Mouse (Mus musculus) hindbrain, embryonic 12.5 days (tissue): Measurements from ENCODE around the gene Utp4. TPM values are rescaled to one million over a fixed set of nuclear protein-coding genes. Genes with fewer than 3 reads are reported as not detected.

Experiments used
- ATAC-seq: fragments of 200-750 bp; cut with Nextera tagmentation; 2 replicates; pipeline ENCODE4 v1.8.0; 2017; ENCODE audit warnings: moderate TSS enrichment; ENCODE audit not compliant: low FRiP score
- H3K27ac ChIP-seq: fragments of 300-500 bp; sonication (generic); 2 replicates; pipeline ENCODE4 v1.5.1; 2016; ENCODE audit warnings: mild to moderate bottlenecking
- H3K27me3 ChIP-seq: fragments of 300-500 bp; sonication (generic); 2 replicates; pipeline ENCODE4 v1.6.1; 2016; ENCODE audit warnings: mild to moderate bottlenecking
- H3K36me3 ChIP-seq: fragments of 300-500 bp; sonication (generic); 2 replicates; pipeline ENCODE4 v1.6.1; 2016; ENCODE audit warnings: mild to moderate bottlenecking
- H3K4me1 ChIP-seq: fragments of 300-500 bp; sonication (generic); 2 replicates; pipeline ENCODE4 v1.6.1; 2016
- H3K4me2 ChIP-seq: fragments of 300-500 bp; sonication (generic); replicated peaks from 2 replicates; pipeline ENCODE4 v1.6.1; 2016; ENCODE audit warnings: mild to moderate bottlenecking
- H3K4me3 ChIP-seq: fragments of 300-500 bp; sonication (generic); 2 replicates; pipeline ENCODE4 v1.5.1; 2016; ENCODE audit warnings: mild to moderate bottlenecking
- H3K9ac ChIP-seq: fragments of 300-500 bp; sonication (generic); 2 replicates; pipeline ENCODE4 v1.6.1; 2016; ENCODE audit warnings: mild to moderate bottlenecking, moderate library complexity
- H3K9me3 ChIP-seq: fragments of 300-500 bp; sonication (generic); replicated peaks from 2 replicates; pipeline ENCODE4 v1.6.1; 2016; ENCODE audit warnings: mild to moderate bottlenecking
- WGBS: fragments of 180-500 bp; shearing (Covaris S2); methylation state at CpG from one replicate; pipeline ENCODE4 v1.1.7; 2016; 5-methylcytosine and 5-hydroxymethylcytosine counted together
- polyA plus RNA-seq: library from polyadenylated mRNA; unstranded; fragments of >200 nt; fragmentation: Nextera tagmentation; extraction: Ambion mirVana; gene quantifications from 2 replicates; pipeline ENCODE4 v1.2.1, GENCODE M21; 2016

The Utp4 gene
- polyA plus RNA-seq, 1 experiment from 2014 or later, result 49.0 TPM

GRCm38 (mm10) chr8:106933506-106934143, 40.2 kb downstream of the Utp4 start:
- no peaks in the 10 kb centered on the region for H3K9me3 ChIP-seq
- H3K4me3 ChIP-seq, result no peak overlapping the region
- no peak overlapping the region for H3K27ac ChIP-seq
- no peak for ATAC-seq
- H3K4me1 ChIP-seq, result peaks cover 24% of the 10 kb centered on the region
- H3K27me3 ChIP-seq, result peaks cover 12% of the 10 kb centered on the region
- no peak overlapping the region for H3K9ac ChIP-seq
- WGBS, result 84% methylated on average over 4 of the region's 4 CpGs
- no peaks in the 10 kb centered on the region for H3K36me3 ChIP-seq
- no peak overlapping the region for H3K4me2 ChIP-seq

DNA sequence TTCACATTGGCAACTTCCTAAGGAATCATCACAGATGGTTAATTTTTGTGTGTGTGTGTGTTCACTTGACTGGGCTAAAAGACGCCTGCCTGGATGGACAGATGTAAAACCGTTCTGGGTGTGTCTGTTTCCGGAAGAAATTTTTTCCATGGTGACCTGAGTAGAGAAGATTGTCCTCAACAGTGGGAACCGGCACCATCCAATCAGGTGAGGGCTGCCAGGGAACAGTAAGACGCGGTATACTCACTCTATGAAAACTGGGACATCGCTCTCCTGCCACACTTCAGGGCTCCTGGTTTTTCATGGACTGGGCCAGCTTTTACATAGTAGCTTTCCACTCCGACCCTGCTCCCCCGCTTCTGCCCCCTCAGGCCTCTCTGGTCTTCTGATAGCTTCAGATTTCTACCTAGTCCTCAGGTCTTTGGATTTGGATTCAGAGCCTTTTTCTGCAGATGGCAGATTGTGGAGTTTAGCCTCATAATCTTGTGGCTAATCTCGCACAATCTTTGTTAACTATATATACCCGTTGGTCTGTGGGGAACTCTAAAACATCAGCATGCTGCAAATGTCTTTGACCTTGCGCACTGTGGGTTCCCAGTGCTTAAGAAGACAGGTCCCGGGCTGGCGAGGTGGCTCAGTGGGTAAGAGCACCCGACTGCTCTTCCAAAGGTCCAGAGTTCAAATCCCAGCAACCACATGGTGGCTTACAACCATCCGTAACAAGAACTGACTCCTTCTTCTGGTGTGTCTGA, 41.0 kb downstream of the Utp4 start:
- no peaks in the 10 kb centered on the region for H3K9me3 ChIP-seq
- no peaks in the 10 kb centered on the region for H3K36me3 ChIP-seq
- no peak overlapping the region for H3K4me3 ChIP-seq
- 76% methylated on average over 15 of the region's 16 CpGs for WGBS
- H3K4me2 ChIP-seq, result no peak overlapping the region
- peaks cover 12% of the 10 kb centered on the region for H3K27me3 ChIP-seq
- no peak overlapping the region for H3K9ac ChIP-seq
- peaks cover 24% of the 10 kb centered on the region for H3K4me1 ChIP-seq
- ATAC-seq, result no peak
- no peak overlapping the region for H3K27ac ChIP-seq

GRCm38 (mm10) chr8:106935324-106935869, 42.0 kb downstream of the Utp4 start, which contains the start of gene Sntb2:
TSS of gene Sntb2 (plus strand) at chr8:106935750.
- Histone ChIP-seq H3K36me3 (no peaks in the 10 kb centered on the region), H3K27me3 (peaks cover 12% of the 10 kb centered on the region), H3K27ac (peak within 1 kb of the TSS; percentile 93), H3K4me1 (peaks cover 27% of the 10 kb centered on the region), H3K4me2 (peak within 1 kb of the TSS; percentile 85), H3K9ac (peak within 1 kb of the TSS; percentile 93), H3K9me3 (no peaks in the 10 kb centered on the region), H3K4me3 (peak within 1 kb of the TSS; percentile 91)
- peak; percentile 90 for ATAC-seq
- WGBS, result under 1% methylated on average over 40 of the region's 41 CpGs

- peaks cover 12% of the 10 kb centered on the region for H3K27me3 ChIP-seq
- peak overlapping the region; percentile 91 for H3K4me3 ChIP-seq
- H3K4me2 ChIP-seq, result peak overlapping the region; percentile 85
- H3K9ac ChIP-seq, result peak overlapping the region; percentile 93
- ATAC-seq, result peak; percentile 84
- H3K4me1 ChIP-seq, result peaks cover 27% of the 10 kb centered on the region
- no peaks in the 10 kb centered on the region for H3K36me3 ChIP-seq
- H3K27ac ChIP-seq, result peak overlapping the region; percentile 93
- WGBS, result under 1% methylated on average over 50 of the region's 76 CpGs
- H3K9me3 ChIP-seq, result no peaks in the 10 kb centered on the region
These were observed 42.6 kb downstream of the Utp4 start for GRCm38 (mm10) chr8:106935899-106936477.

- Histone ChIP-seq H3K9me3 (no peaks in the 10 kb centered on the region), H3K4me3 (peak overlapping the region; percentile 91), H3K27me3 (peaks cover 12% of the 10 kb centered on the region), H3K9ac (peak overlapping the region; percentile 93), H3K36me3 (no peaks in the 10 kb centered on the region), H3K4me1 (peaks cover 27% of the 10 kb centered on the region), H3K4me2 (peak overlapping the region; percentile 85), H3K27ac (peak overlapping the region; percentile 93)
- ATAC-seq, result no peak; the same call in 1 of the 2 replicates
- WGBS, result 2% methylated on average over 26 of the region's 26 CpGs
These were observed 43.1 kb downstream of the Utp4 start for GRCm38 (mm10) chr8:106936478-106937051.

GRCm38 (mm10) chr8:106937081-106937800, 43.8 kb downstream of the Utp4 start:
- 43% methylated on average over 14 of the region's 14 CpGs for WGBS
- H3K4me3 ChIP-seq, result peak overlapping the region; percentile 91
- no peaks in the 10 kb centered on the region for H3K36me3 ChIP-seq
- peak overlapping the region; percentile 85 for H3K4me2 ChIP-seq
- H3K9me3 ChIP-seq, result no peaks in the 10 kb centered on the region
- no peak for ATAC-seq
- H3K9ac ChIP-seq, result peak overlapping the region; percentile 93
- peaks cover 26% of the 10 kb centered on the region for H3K4me1 ChIP-seq
- peaks cover 8% of the 10 kb centered on the region for H3K27me3 ChIP-seq
- no peak overlapping the region for H3K27ac ChIP-seq

- no peak overlapping the region for H3K4me2 ChIP-seq
- H3K9ac ChIP-seq, result no peak overlapping the region
- ATAC-seq, result no peak
- peaks cover 21% of the 10 kb centered on the region for H3K4me1 ChIP-seq
- H3K36me3 ChIP-seq, result no peaks in the 10 kb centered on the region
- no peaks in the 10 kb centered on the region for H3K9me3 ChIP-seq
- H3K27ac ChIP-seq, result no peak overlapping the region
- H3K27me3 ChIP-seq, result no peaks in the 10 kb centered on the region
- no peak overlapping the region for H3K4me3 ChIP-seq
- 86% methylated on average over 3 of the region's 3 CpGs for WGBS
These were observed 48.4 kb downstream of the Utp4 start for GRCm38 (mm10) chr8:106941806-106942205.

DNA sequence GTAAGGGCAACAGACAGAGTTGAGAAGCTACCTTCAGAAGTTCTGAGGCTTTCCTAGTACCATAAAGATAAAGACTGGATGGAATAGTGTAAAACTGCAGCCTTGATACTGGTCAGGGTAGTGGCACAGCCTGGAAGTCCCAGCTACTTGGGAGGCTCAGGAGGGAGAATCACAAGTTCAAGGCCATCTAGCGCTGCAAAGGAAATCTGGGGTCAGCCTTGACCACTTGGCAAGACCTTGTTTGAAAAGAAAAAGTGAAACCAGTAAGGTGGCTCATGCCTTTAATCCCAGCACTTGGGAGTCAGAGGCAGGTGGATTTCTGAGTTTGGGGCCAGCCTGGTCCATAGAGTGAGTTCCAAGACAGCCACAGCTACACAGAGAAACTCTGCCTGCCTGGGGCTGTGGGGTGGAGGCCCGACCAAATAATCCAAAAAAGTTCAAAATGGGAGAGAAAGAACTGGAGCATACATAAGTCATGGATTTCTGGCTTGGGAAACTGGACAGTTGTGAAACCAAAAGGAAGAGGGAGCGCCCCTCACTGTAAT, 50.5 kb downstream of the Utp4 start:
- no peak for ATAC-seq
- 90% methylated on average over 3 of the region's 3 CpGs for WGBS

DNA sequence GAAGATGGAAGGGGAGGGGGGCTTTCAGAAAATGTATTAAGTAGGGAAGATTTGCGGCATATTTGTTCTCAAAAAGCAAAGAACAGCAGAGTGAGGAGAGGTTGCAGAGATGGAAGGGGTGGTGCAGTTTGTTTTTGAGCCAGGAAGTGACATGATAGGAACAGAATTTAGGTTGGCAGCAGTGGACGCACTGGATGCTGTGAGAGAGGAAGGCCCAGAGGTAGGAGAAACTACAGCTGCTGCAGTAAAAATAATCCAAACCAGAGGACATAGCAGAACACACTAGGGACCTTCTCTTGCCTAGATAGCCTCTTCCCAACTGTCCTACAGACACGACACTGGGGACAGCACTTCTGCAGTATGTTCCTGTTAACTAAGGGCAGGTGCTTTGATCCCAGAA, 51.3 kb downstream of the Utp4 start:
- no peaks in the 10 kb centered on the region for H3K27me3 ChIP-seq
- no peak overlapping the region for H3K4me3 ChIP-seq
- no peak overlapping the region for H3K27ac ChIP-seq
- H3K4me2 ChIP-seq, result no peak overlapping the region
- no peaks in the 10 kb centered on the region for H3K36me3 ChIP-seq
- peaks cover 3% of the 10 kb centered on the region; the same call in 1 of the 2 replicates for H3K4me1 ChIP-seq
- no peak overlapping the region for H3K9ac ChIP-seq
- ATAC-seq, result no peak
- H3K9me3 ChIP-seq, result no peaks in the 10 kb centered on the region
- 68% methylated on average over 3 of the region's 3 CpGs for WGBS

More for the DNA sequence above, 50.5 kb downstream of the Utp4 start:
- no peak overlapping the region for H3K27ac ChIP-seq
- H3K36me3 ChIP-seq, result no peaks in the 10 kb centered on the region
- H3K9me3 ChIP-seq, result no peaks in the 10 kb centered on the region
- no peaks in the 10 kb centered on the region for H3K27me3 ChIP-seq
- peaks cover 7% of the 10 kb centered on the region; the same call in 1 of the 2 replicates for H3K4me1 ChIP-seq
- no peak overlapping the region for H3K4me3 ChIP-seq
- no peak overlapping the region for H3K4me2 ChIP-seq
- no peak overlapping the region for H3K9ac ChIP-seq

- WGBS, result 81% methylated on average over 3 of the region's 3 CpGs
- Histone ChIP-seq H3K4me3 (no peak overlapping the region), H3K27ac (no peak overlapping the region), H3K4me2 (no peak overlapping the region), H3K27me3 (no peaks in the 10 kb centered on the region), H3K9me3 (no peaks in the 10 kb centered on the region), H3K36me3 (no peaks in the 10 kb centered on the region), H3K4me1 (peaks cover 3% of the 10 kb centered on the region; the same call in 1 of the 2 replicates), H3K9ac (no peak overlapping the region)
- ATAC-seq, result no peak
These were observed 55.3 kb downstream of the Utp4 start for GRCm38 (mm10) chr8:106948678-106949243.

DNA sequence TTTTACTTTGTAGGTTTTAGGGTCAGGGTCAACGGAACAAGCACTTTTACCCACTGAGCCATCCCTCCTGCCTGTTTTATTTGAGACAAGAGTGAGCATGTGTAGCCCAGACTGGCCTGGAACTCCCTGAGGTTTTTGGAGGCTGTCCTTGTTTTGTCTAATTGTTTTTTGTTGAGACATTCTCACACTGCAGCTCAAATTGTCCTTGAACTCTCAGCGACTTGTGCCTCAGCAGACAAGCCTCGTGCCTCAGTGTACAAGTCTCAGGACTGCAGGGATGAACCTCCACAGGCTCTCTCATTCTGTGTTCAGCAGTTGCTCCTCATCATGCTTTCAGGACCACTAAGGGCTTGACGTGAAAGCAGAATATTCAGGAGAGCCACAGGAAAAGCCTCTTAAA, 58.3 kb downstream of the Utp4 start:
- ATAC-seq, result no peak
- Histone ChIP-seq H3K9me3 (no peaks in the 10 kb centered on the region), H3K27ac (no peak overlapping the region), H3K4me2 (no peak overlapping the region), H3K4me3 (no peak overlapping the region), H3K27me3 (no peaks in the 10 kb centered on the region), H3K36me3 (no peaks in the 10 kb centered on the region), H3K9ac (no peak overlapping the region), H3K4me1 (no peaks in the 10 kb centered on the region)
- 72% methylated on average over 4 of the region's 4 CpGs for WGBS
